Mouse (Mus musculus) lung, embryonic 16.5 days (tissue): ENCODE results near the gene Grap. TPM values are rescaled to one million over a fixed set of nuclear protein-coding genes. Genes with fewer than 3 reads are reported as not detected.

ENCODE experiments used
- ATAC-seq: fragments of 200-750 bp; cut with Nextera tagmentation; 2 replicates; pipeline ENCODE4 v1.8.0; 2017; ENCODE audit warnings: low read depth, mild to moderate bottlenecking, moderate library complexity
- H3K27ac ChIP-seq: fragments of 300-500 bp; sonication (generic); 2 replicates; pipeline ENCODE4 v1.5.1; 2014; ENCODE audit warnings: mild to moderate bottlenecking, control low read depth, low read length
- H3K27me3 ChIP-seq: fragments of 300-500 bp; sonication (generic); 2 replicates; pipeline ENCODE4 v1.6.1; 2014; ENCODE audit warnings: low read depth, low read length, mixed read lengths; ENCODE audit not compliant: control insufficient read depth, insufficient read depth
- H3K36me3 ChIP-seq: fragments of 300-500 bp; sonication (generic); 2 replicates; pipeline ENCODE4 v1.6.1; 2014; ENCODE audit warnings: low read length; ENCODE audit not compliant: control insufficient read depth, insufficient read depth
- H3K4me1 ChIP-seq: fragments of 300-500 bp; sonication (generic); replicated peaks from 2 replicates; pipeline ENCODE4 v1.6.1; 2014; ENCODE audit warnings: low read length, mixed read lengths; ENCODE audit not compliant: control insufficient read depth, insufficient read depth
- H3K4me2 ChIP-seq: fragments of 300-500 bp; sonication (generic); 2 replicates; pipeline ENCODE4 v1.6.1; 2014; ENCODE audit warnings: low read depth, low read length, control low read depth
- H3K4me3 ChIP-seq: fragments of 300-500 bp; sonication (generic); 2 replicates; pipeline ENCODE4 v1.5.1; 2014; ENCODE audit warnings: mild to moderate bottlenecking, low read length, control low read depth
- H3K9ac ChIP-seq: fragments of 300-500 bp; sonication (generic); 2 replicates; pipeline ENCODE4 v1.6.1; 2014; ENCODE audit warnings: low read length, control low read depth
- H3K9me3 ChIP-seq: fragments of 300-500 bp; sonication (generic); 2 replicates; pipeline ENCODE4 v1.6.1; 2016; ENCODE audit warnings: low read length; ENCODE audit not compliant: control insufficient read depth
- WGBS: fragments of 180-500 bp; shearing (Covaris S2); extraction: QIAGEN DNeasy Blood & Tissue Kit; methylation state at CpG from one replicate; pipeline ENCODE4 v1.1.7; 2014; 5-methylcytosine and 5-hydroxymethylcytosine counted together
- polyA plus RNA-seq: library from polyadenylated mRNA; unstranded; fragments of >200 nt; fragmentation: Nextera tagmentation; extraction: Ambion mirVana; gene quantifications from 2 replicates; pipeline ENCODE4 v1.2.1, GENCODE M21; 2015

Gene Grap
- polyA plus RNA-seq, 1 experiment from 2014 or later, result 43.1 TPM

- Histone ChIP-seq H3K4me3 (peak overlapping the region; percentile 52), H3K4me1 (peaks cover 10% of the 10 kb centered on the region; the same call in 1 of the 2 replicates), H3K27ac (no peak overlapping the region; the same call in 1 of the 2 replicates), H3K27me3 (peaks cover 30% of the 10 kb centered on the region), H3K36me3 (no peaks in the 10 kb centered on the region), H3K9me3 (no peaks in the 10 kb centered on the region), H3K4me2 (peak overlapping the region; percentile 67), H3K9ac (0 out of 2 replicates have a peak overlapping the region, but pooled peaks have one; percentile 61)
- peak; percentile 50; the same call in 1 of the 2 replicates for ATAC-seq
- 41% methylated on average over 8 of the region's 8 CpGs for WGBS
These were observed 32.2 kb downstream of the Grap start for GRCm38 (mm10) chr11:61685119-61685725.

DNA sequence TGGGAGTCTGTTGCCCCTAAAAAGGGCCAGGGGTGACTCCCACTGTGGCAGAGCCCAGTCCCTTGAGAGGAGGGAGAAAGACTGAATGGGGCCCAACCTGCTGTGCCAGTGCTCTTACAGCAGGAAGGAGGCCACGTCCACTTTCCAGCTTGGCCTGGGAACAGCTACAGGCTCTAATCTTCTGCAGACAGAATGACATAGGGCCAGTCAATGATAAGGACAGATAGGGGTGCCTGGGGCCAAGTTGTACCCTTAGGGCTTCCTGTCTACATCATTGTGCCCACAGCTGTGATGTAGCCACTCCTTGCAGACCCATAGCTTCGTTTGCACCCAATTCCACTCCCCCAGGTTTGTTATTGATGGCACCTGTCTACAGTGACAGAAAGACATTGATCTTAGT is 33.1 kb downstream of the Grap start:
- Histone ChIP-seq H3K9me3 (no peaks in the 10 kb centered on the region), H3K36me3 (no peaks in the 10 kb centered on the region), H3K4me1 (peaks cover 10% of the 10 kb centered on the region; the same call in 1 of the 2 replicates), H3K4me2 (no peak overlapping the region), H3K4me3 (no peak overlapping the region), H3K9ac (no peak overlapping the region), H3K27ac (no peak overlapping the region), H3K27me3 (peaks cover 30% of the 10 kb centered on the region)
- ATAC-seq, result no peak
- WGBS, result 39% methylated on average over 2 of the region's 2 CpGs

- Histone ChIP-seq H3K9ac (no peak overlapping the region), H3K9me3 (no peaks in the 10 kb centered on the region), H3K4me2 (no peak overlapping the region), H3K27me3 (peaks cover 30% of the 10 kb centered on the region), H3K4me3 (no peak overlapping the region), H3K36me3 (no peaks in the 10 kb centered on the region), H3K4me1 (peaks cover 10% of the 10 kb centered on the region; the same call in 1 of the 2 replicates), H3K27ac (no peak overlapping the region)
- WGBS, result 56% methylated on average over 10 of the region's 10 CpGs
- no peak for ATAC-seq
These were observed 33.9 kb downstream of the Grap start for GRCm38 (mm10) chr11:61686906-61687453.

- Histone ChIP-seq H3K9ac (no peak overlapping the region), H3K9me3 (no peaks in the 10 kb centered on the region), H3K4me1 (peaks cover 10% of the 10 kb centered on the region; the same call in 1 of the 2 replicates), H3K4me2 (no peak overlapping the region), H3K36me3 (no peaks in the 10 kb centered on the region), H3K4me3 (no peak overlapping the region), H3K27me3 (peaks cover 28% of the 10 kb centered on the region), H3K27ac (no peak overlapping the region)
- ATAC-seq, result no peak
- WGBS, result 45% methylated on average over 2 of the region's 2 CpGs
These were observed 34.5 kb downstream of the Grap start for GRCm38 (mm10) chr11:61687595-61687994.

DNA sequence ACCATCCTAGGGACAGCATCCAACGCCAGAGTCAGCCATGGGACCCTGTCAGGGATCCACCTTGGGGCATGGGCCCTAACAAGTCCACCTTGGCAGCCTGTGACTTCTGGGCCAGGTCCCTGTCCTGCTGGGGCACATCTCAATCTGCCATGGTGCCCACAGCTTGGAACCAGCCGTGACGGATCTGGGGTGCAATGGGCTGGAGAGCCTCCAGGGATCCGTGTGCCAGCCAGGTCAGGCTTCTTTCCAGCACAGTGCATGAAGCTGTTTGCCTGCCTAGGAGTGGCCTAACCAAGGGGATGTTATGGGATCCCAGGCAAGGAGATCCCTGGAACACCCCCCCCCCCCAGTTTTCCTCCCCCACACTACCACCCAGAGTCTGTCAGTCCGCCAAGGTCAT is 39.9 kb downstream of the Grap start:
- Histone ChIP-seq H3K4me3 (no peak overlapping the region), H3K27me3 (no peaks in the 10 kb centered on the region), H3K4me2 (no peak overlapping the region), H3K4me1 (no peaks in the 10 kb centered on the region), H3K36me3 (no peaks in the 10 kb centered on the region), H3K27ac (no peak overlapping the region), H3K9me3 (no peaks in the 10 kb centered on the region), H3K9ac (no peak overlapping the region)
- 87% methylated on average over 5 of the region's 5 CpGs for WGBS
- no peak for ATAC-seq

DNA sequence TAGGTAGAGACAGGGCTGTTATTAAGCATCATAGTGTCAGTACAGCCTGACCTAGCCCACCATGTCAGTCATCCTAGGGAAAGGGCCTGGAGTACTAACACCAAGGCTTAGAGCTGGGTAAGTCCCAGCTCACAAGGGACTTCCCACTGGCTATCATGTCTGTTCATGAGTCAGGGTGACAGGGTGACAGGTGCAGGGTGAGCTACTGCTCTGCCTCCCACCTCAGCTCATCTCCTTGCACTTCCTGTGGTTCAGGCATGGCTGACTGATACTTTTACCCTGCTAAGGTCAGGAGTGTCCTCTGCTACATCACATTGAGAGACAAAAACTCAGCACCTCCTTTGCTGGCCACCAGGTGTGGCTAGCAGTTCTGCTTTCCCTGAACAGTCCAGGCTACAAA is 45.8 kb downstream of the Grap start:
- Histone ChIP-seq H3K4me2 (no peak overlapping the region), H3K9me3 (no peaks in the 10 kb centered on the region), H3K4me3 (no peak overlapping the region), H3K9ac (no peak overlapping the region), H3K27me3 (no peaks in the 10 kb centered on the region), H3K27ac (no peak overlapping the region), H3K4me1 (no peaks in the 10 kb centered on the region), H3K36me3 (no peaks in the 10 kb centered on the region)
- ATAC-seq, result no peak

- no peak overlapping the region for H3K4me3 ChIP-seq
- no peak overlapping the region for H3K4me2 ChIP-seq
- H3K9me3 ChIP-seq, result no peaks in the 10 kb centered on the region
- H3K9ac ChIP-seq, result no peak overlapping the region
- H3K27me3 ChIP-seq, result no peaks in the 10 kb centered on the region
- H3K4me1 ChIP-seq, result no peaks in the 10 kb centered on the region
- no peak for ATAC-seq
- WGBS, result 62% methylated on average over 5 of the region's 5 CpGs
- H3K36me3 ChIP-seq, result no peaks in the 10 kb centered on the region
- H3K27ac ChIP-seq, result no peak overlapping the region
These were observed 46.4 kb downstream of the Grap start for GRCm38 (mm10) chr11:61699460-61699859.

GRCm38 (mm10) chr11:61699933-61700332 is 46.9 kb downstream of the Grap start:
- Histone ChIP-seq H3K4me1 (no peaks in the 10 kb centered on the region), H3K4me2 (no peak overlapping the region), H3K4me3 (no peak overlapping the region), H3K27me3 (no peaks in the 10 kb centered on the region), H3K36me3 (no peaks in the 10 kb centered on the region), H3K9ac (no peak overlapping the region), H3K9me3 (no peaks in the 10 kb centered on the region), H3K27ac (no peak overlapping the region)
- 58% methylated on average over 4 of the region's 4 CpGs for WGBS
- no peak for ATAC-seq

GRCm38 (mm10) chr11:61701696-61702095 is 48.6 kb downstream of the Grap start:
- H3K9ac ChIP-seq, result no peak overlapping the region
- no peak for ATAC-seq
- no peaks in the 10 kb centered on the region for H3K9me3 ChIP-seq
- no peaks in the 10 kb centered on the region for H3K27me3 ChIP-seq
- no peak overlapping the region for H3K27ac ChIP-seq
- H3K4me3 ChIP-seq, result no peak overlapping the region
- H3K4me2 ChIP-seq, result no peak overlapping the region
- 82% methylated on average over 5 of the region's 5 CpGs for WGBS
- no peaks in the 10 kb centered on the region for H3K36me3 ChIP-seq
- H3K4me1 ChIP-seq, result no peaks in the 10 kb centered on the region
